Comparison of ENCODE assay signal across 35 mouse cellular contexts in genomic region chr13:110366477-110366876, GRCm38 (mm10). TPM values are rescaled to one million over a fixed set of nuclear protein-coding genes. Genes with fewer than 3 reads are reported as not detected.
DNase-seq lines count a peak whose midpoint lies in the region; ATAC-seq lines count a peak whose summit lies in the region.
"Had no signal": no experiment of that assay in that cellular context is flagged by ENCODE, and none has a peak within 500 bp of the region (broad histone marks: within the 10 kb centered on the region; RNA-seq: fewer than 3 reads in every experiment).

No protein-coding gene starts in this region.

- H3K4me2 ChIP-seq in liver, embryonic 13.5 days = no peak overlapping the region
- no peak overlapping the region for H3K4me2 ChIP-seq in hindbrain, embryonic 11.5 days (replicated peaks; ENCODE audit: low read depth, low read length)
- H3K4me2 ChIP-seq: embryonic facial prominence, embryonic 13.5 days; forebrain, embryonic 12.5 days; heart, embryonic 13.5 days; intestine, embryonic 15.5 days; midbrain, embryonic 13.5 days had no signal

- peak; percentile 33 for DNase-seq in MEL-GATA-1-ER (ENCODE audit: extremely low read depth, low read depth)
- DNase-seq in liver, embryonic 13.5 days = peak; percentile 11
- DNase-seq in hindbrain, embryonic 11.5 days (ENCODE audit: low spot score) = no peak
- DNase-seq in layer of hippocampus, postnatal 14 days (ENCODE audit: low spot score in 2 of 2) = no peak
- DNase-seq: adrenal gland, postnatal 14 days; B cell, adult 2 months; cerebellum, adult 11-12 months; cerebellum, adult 9-11 months; forebrain, postnatal 0 days; heart, postnatal 14 days; kidney, adult 9 months; kidney, postnatal 10 days; layer of hippocampus, adult 9-11 months; lung, postnatal 10 days; right cerebral cortex, postnatal 25 days; spleen, adult 18-20 months; thymus, postnatal 25 days had no signal

- peaks cover 14% of the 10 kb centered on the region; the same call in 1 of the 2 replicates for H3K4me1 ChIP-seq in liver, embryonic 13.5 days (replicated peaks)
- no peaks in the 10 kb centered on the region for H3K4me1 ChIP-seq in hindbrain, embryonic 11.5 days (replicated peaks; ENCODE audit: control insufficient read depth, insufficient read depth, low read length)
- H3K4me1 ChIP-seq: embryonic facial prominence, embryonic 13.5 days; forebrain, embryonic 12.5 days; heart, embryonic 13.5 days; hindbrain, embryonic 10.5 days; intestine, embryonic 15.5 days; megakaryocyte, embryonic 14.5 days; midbrain, embryonic 13.5 days had no signal

- H3K27me3 ChIP-seq in liver, embryonic 13.5 days = no peaks in the 10 kb centered on the region
- H3K27me3 ChIP-seq in hindbrain, embryonic 11.5 days (ENCODE audit: control insufficient read depth, insufficient read depth, low read length) = no peaks in the 10 kb centered on the region
- H3K27me3 ChIP-seq: embryonic facial prominence, embryonic 13.5 days; forebrain, embryonic 12.5 days; heart, embryonic 13.5 days; intestine, embryonic 15.5 days; midbrain, embryonic 13.5 days had no signal

- H3K27ac ChIP-seq in liver, embryonic 13.5 days = no peak overlapping the region
- H3K27ac ChIP-seq in hindbrain, embryonic 11.5 days (ENCODE audit: low read depth, low read length) = no peak overlapping the region
- H3K27ac ChIP-seq: embryonic facial prominence, embryonic 13.5 days; forebrain, embryonic 12.5 days; heart, embryonic 13.5 days; hindbrain, embryonic 10.5 days; hindbrain, postnatal 0 days; intestine, embryonic 15.5 days; midbrain, embryonic 13.5 days had no signal

- no peaks in the 10 kb centered on the region for H3K36me3 ChIP-seq in liver, embryonic 13.5 days
- H3K36me3 ChIP-seq in hindbrain, embryonic 11.5 days (ENCODE audit: control insufficient read depth, insufficient read depth, low read length) = no peaks in the 10 kb centered on the region
- H3K36me3 ChIP-seq: embryonic facial prominence, embryonic 13.5 days; forebrain, embryonic 12.5 days; heart, embryonic 13.5 days; hindbrain, embryonic 10.5 days; intestine, embryonic 15.5 days; midbrain, embryonic 13.5 days had no signal

- 62% methylated on average over 3 of the region's 3 CpGs for WGBS in liver, embryonic 13.5 days (ENCODE audit: insufficient replicate concordance)
- WGBS in hindbrain, embryonic 11.5 days = 91% methylated on average over 3 of the region's 3 CpGs

- no peak overlapping the region for H3K4me3 ChIP-seq in liver, embryonic 13.5 days (replicated peaks)
- no peak overlapping the region for H3K4me3 ChIP-seq in hindbrain, embryonic 11.5 days (ENCODE audit: low read depth, low read length)
- H3K4me3 ChIP-seq: embryonic facial prominence, embryonic 13.5 days; erythroblast, embryonic 14.5 days; forebrain, embryonic 12.5 days; heart, embryonic 13.5 days; hindbrain, embryonic 10.5 days; intestine, embryonic 15.5 days; megakaryocyte, embryonic 14.5 days; midbrain, embryonic 13.5 days had no signal

- ATAC-seq in erythroblast, adult 5-6 weeks (replicated peaks; ENCODE audit: low FRiP score, poor library complexity, severe bottlenecking) = peak; percentile 76
- ATAC-seq in liver, embryonic 13.5 days (ENCODE audit: low read depth) = peak; percentile 71
- ATAC-seq in megakaryocyte, adult 5-6 weeks (ENCODE audit: poor library complexity, severe bottlenecking) = peak; percentile 11
- no peak for ATAC-seq in hindbrain, embryonic 11.5 days (ENCODE audit: low FRiP score)
- no peak for ATAC-seq in activated CD4-positive, CD25-positive, alpha-beta regulatory T cell, adult 4 months
- ATAC-seq: forebrain, postnatal 0 days; hindbrain, postnatal 0 days; intestine, embryonic 15.5 days; midbrain, embryonic 13.5 days; Patski had no signal

- H3K9me3 ChIP-seq in liver, embryonic 13.5 days (replicated peaks) = no peaks in the 10 kb centered on the region
- H3K9me3 ChIP-seq in hindbrain, embryonic 11.5 days (ENCODE audit: control insufficient read depth, low read length) = no peaks in the 10 kb centered on the region
- H3K9me3 ChIP-seq: embryonic facial prominence, embryonic 13.5 days; forebrain, embryonic 12.5 days; heart, embryonic 13.5 days; intestine, embryonic 15.5 days; midbrain, embryonic 13.5 days had no signal

- H3K9ac ChIP-seq in liver, embryonic 13.5 days = no peak overlapping the region
- no peak overlapping the region for H3K9ac ChIP-seq in hindbrain, embryonic 11.5 days (ENCODE audit: low read depth, low read length)
- H3K9ac ChIP-seq: embryonic facial prominence, embryonic 13.5 days; forebrain, embryonic 12.5 days; forebrain, postnatal 0 days; heart, embryonic 13.5 days; intestine, embryonic 15.5 days; midbrain, embryonic 13.5 days had no signal

RNA-seq across cellular contexts. Expression of gene Gapt, which starts 9.5 kb away (rescaled TPM):
- total RNA-seq in erythroblast, adult 5-6 weeks (2015; ENCODE audit: low replicate concordance) = 38.7 and 44.4 TPM in 2 replicates
- 4.0 and 7.3 TPM in 2 replicates for total RNA-seq in erythroblast, adult 5-6 weeks (2017; ENCODE audit: low replicate concordance)
- polyA plus RNA-seq in liver, embryonic 13.5 days (2015; fragmentation: Nextera tagmentation; extraction: Ambion mirVana) = 1.7 and 2.1 TPM in 2 replicates
- 285 and 298 TPM in 2 replicates for total RNA-seq in megakaryocyte, adult 5-6 weeks (2015)
- total RNA-seq in megakaryocyte, adult 5-6 weeks (2017) = 47.4 and 48.4 TPM in 2 replicates
- polyA plus RNA-seq in hindbrain, embryonic 11.5 days (2014; fragmentation: Nextera tagmentation; extraction: Ambion mirVana) = 0.21 and 0.25 TPM in 2 replicates
- total RNA-seq in layer of hippocampus, postnatal 14 days (2021) = not detected
- under 1 TPM in 1 of 2 experiments, not detected in 1; 0.23 TPM for polyA plus RNA-seq in activated CD4-positive, CD25-positive, alpha-beta regulatory T cell, adult 4 months (2017; shearing (Covaris generic))
- total RNA-seq: gastrocnemius, adult 8-10 months; heart, postnatal 14 days; hindbrain, postnatal 0 days; left cerebral cortex, adult 18-20 months; left cerebral cortex, postnatal 14 days; liver, adult 2 months had no signal
- polyA plus RNA-seq: erythroblast, embryonic 14.5 days; forebrain, postnatal 0 days; limb, embryonic 11.5 days; Patski had no signal

RNA-seq across cellular contexts. Expression of gene Plk2, which starts 28.4 kb away (rescaled TPM):
- 0.38 TPM in 1 of 2 replicates, not detected in the other for total RNA-seq in erythroblast, adult 5-6 weeks (2015; ENCODE audit: low replicate concordance)
- 0.17 and 2.9 TPM in 2 replicates for total RNA-seq in erythroblast, adult 5-6 weeks (2017; ENCODE audit: low replicate concordance)
- 7.0 and 7.9 TPM in 2 replicates for polyA plus RNA-seq in liver, embryonic 13.5 days (2015; fragmentation: Nextera tagmentation; extraction: Ambion mirVana)
- total RNA-seq in megakaryocyte, adult 5-6 weeks (2015) = 2.3 and 3.5 TPM in 2 replicates
- 6.0 and 6.1 TPM in 2 replicates for total RNA-seq in megakaryocyte, adult 5-6 weeks (2017)
- 103 and 108 TPM in 2 replicates for polyA plus RNA-seq in hindbrain, embryonic 11.5 days (2014; fragmentation: Nextera tagmentation; extraction: Ambion mirVana)
- 100 to 1,000 TPM; 235 to 237 TPM for total RNA-seq in layer of hippocampus, postnatal 14 days (2021)
- polyA plus RNA-seq in activated CD4-positive, CD25-positive, alpha-beta regulatory T cell, adult 4 months (2017; shearing (Covaris generic)) = 1 to 10 TPM; 2.0 to 2.4 TPM
- polyA plus RNA-seq: erythroblast, embryonic 14.5 days had no signal

Comparison
In these comparisons a context has a peak if more than half of its experiments do, and no peak if none do; other contexts are left out.
1. DNase-seq: peak in MEL-GATA-1-ER (single experiment) and liver, embryonic 13.5 days (single experiment); none in hindbrain, embryonic 11.5 days (single experiment) and layer of hippocampus, postnatal 14 days (0 of 2).
2. ATAC-seq: peak in erythroblast, adult 5-6 weeks (single experiment), liver, embryonic 13.5 days (single experiment) and megakaryocyte, adult 5-6 weeks (single experiment); none in hindbrain, embryonic 11.5 days (single experiment) and activated CD4-positive, CD25-positive, alpha-beta regulatory T cell, adult 4 months (single experiment).
3. RNA of gene Gapt, which starts 9.5 kb away (total RNA-seq): 47.4 to 298 TPM in megakaryocyte, adult 5-6 weeks and 4.0 to 44.4 TPM in erythroblast, adult 5-6 weeks; not detected in layer of hippocampus, postnatal 14 days; every median in the first group is over 4 times any median in the second.
4. RNA of gene Plk2, which starts 28.4 kb away (total RNA-seq): 235 to 237 TPM in layer of hippocampus, postnatal 14 days; 2.3 to 6.1 TPM in megakaryocyte, adult 5-6 weeks and 0.17 to 2.9 TPM in erythroblast, adult 5-6 weeks; every median in the first group is over 10 times any median in the second.